Mouse (Mus musculus): ENCODE data around the gene Brd4.

Gene Brd4

GRCm38 (mm10) chr17:32209144-32209543, 75.4 kb downstream of the Brd4 start:
- no peak for TF ChIP-seq GATA4 (IDR thresholded peaks at IDR 0.05; ENCODE audit: insufficient replicate concordance, low read length)

GRCm38 (mm10) chr17:32207586-32208245, 76.8 kb downstream of the Brd4 start:
- TF ChIP-seq GATA4 (IDR thresholded peaks at IDR 0.05; ENCODE audit: insufficient replicate concordance, low read length) = no peak

GRCm38 (mm10) chr17:32205345-32205744, 79.2 kb downstream of the Brd4 start:
- TF ChIP-seq GATA4 (IDR thresholded peaks at IDR 0.05; ENCODE audit: insufficient replicate concordance, low read length) = no peak

DNA sequence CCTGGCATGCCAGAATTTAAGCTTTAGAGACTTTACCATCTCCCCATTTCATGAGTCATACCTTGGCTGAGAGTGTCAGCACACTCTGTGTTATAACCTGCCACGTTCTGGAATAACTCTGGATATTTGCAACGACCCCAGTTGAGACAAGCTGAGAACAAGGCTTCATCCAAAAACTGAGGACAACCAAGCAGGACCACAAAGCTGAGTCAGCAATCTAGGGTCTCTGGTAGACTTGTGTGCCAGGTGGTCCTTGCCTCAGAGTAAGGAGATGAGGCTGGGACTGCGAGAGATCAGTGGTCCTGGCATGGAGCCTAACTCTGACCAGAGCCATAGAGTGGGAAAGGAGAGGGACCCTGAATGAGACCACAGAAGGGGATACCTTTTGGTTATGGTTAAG, 81.5 kb downstream of the Brd4 start:
- TF ChIP-seq GATA4 (IDR thresholded peaks at IDR 0.05; ENCODE audit: insufficient replicate concordance, low read length) = no peak

DNA sequence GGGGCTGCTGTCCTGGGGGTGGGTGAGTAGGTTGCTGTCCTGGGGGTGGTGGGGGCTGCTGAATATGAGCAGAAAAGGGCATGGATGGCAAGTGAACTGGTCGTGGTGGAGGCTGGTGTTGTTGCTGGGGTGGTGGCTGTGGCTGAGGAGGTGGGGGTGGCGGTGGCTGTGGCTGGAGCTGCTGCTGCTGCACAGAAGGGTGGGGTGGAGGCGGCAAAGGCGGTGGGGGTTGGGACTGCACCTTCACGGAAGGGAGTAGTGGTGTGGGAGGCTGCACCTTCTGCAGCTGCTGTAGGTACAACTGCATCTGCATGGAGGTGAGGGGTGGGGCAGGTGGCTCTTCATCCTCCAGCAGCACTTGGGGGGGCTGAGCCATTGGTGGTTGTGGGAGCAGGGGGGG, 83.4 kb downstream of the Brd4 start:
- no peak for TF ChIP-seq GATA4 (IDR thresholded peaks at IDR 0.05; ENCODE audit: insufficient replicate concordance, low read length)

GRCm38 (mm10) chr17:32199796-32200195, 84.7 kb downstream of the Brd4 start:
- TF ChIP-seq GATA4 (IDR thresholded peaks at IDR 0.05; ENCODE audit: insufficient replicate concordance, low read length) = no peak

DNA sequence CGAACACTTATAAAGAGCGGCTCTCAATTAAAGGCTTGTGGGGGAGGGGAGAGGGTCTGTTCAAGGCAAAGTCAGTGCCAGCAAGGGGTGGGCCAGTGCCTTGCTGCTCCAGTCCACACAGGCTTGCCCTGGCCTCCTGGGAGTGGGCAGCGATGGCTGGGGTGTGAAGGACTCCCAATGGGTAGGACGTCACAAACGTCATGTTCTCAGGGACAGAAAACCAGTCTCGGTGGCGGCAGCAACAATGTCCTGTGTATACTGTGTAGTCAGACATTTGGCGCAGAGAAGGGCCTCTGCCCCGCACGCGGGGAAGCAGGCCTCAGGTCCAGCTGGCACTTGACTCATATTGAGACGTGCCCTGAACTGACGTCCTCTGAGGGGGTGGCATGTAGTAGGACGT, 87.4 kb downstream of the Brd4 start:
- TF ChIP-seq GATA4 (IDR thresholded peaks at IDR 0.05; ENCODE audit: insufficient replicate concordance, low read length) = no peak

DNA sequence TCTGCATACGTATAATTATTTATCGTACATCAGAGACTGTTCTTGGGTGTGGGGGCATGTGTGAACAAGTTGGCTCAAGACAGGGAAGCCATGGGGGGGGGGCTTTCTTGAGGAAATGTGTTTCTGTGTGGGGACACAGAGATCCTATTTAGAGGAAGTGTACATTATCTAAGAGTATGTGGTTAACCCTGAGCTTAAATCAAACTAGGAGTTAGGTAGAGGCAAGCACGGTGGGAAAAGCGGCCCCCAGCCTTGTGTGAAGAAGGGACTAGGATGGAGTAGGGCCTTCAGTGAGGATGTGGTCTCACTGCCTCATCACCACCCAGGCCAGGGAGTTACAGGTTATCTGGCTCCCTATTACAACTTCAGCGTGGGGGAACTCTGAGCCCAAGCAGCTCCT, 88.8 kb downstream of the Brd4 start:
- no peak for TF ChIP-seq GATA4 (IDR thresholded peaks at IDR 0.05; ENCODE audit: insufficient replicate concordance, low read length)

- TF ChIP-seq GATA4 (IDR thresholded peaks at IDR 0.05; ENCODE audit: insufficient replicate concordance, low read length) = no peak
Measured at GRCm38 (mm10) chr17:32193010-32193409, 91.5 kb downstream of the Brd4 start.

DNA sequence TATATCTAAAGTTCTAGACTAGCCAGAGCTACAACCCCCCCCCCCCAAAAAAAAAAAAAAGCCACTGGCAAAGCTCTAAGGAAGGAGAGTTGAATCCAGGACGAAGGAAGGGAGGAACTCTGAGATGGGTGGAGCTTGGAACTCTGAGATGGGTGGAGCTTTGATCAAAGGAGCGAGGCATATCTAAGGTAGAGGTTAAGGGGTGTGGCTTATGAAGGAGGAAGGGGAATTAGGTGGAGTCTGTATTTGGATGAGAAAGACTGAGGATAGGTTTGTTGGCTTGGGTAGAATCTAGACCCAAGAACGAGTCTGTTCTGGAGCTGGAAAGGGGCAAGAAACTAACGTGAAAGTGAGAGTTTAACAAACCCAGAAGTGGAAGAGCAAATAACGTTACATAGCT, 94.7 kb downstream of the Brd4 start:
- TF ChIP-seq GATA4 (IDR thresholded peaks at IDR 0.05; ENCODE audit: insufficient replicate concordance, low read length) = no peak

GRCm38 (mm10) chr17:32188863-32189636, 95.5 kb downstream of the Brd4 start, which contains the start of gene Ephx3:
Gene Ephx3, minus strand, starts transcription at chr17:32189549.
- no peak for TF ChIP-seq GATA4 (IDR thresholded peaks at IDR 0.05; ENCODE audit: insufficient replicate concordance, low read length)

DNA sequence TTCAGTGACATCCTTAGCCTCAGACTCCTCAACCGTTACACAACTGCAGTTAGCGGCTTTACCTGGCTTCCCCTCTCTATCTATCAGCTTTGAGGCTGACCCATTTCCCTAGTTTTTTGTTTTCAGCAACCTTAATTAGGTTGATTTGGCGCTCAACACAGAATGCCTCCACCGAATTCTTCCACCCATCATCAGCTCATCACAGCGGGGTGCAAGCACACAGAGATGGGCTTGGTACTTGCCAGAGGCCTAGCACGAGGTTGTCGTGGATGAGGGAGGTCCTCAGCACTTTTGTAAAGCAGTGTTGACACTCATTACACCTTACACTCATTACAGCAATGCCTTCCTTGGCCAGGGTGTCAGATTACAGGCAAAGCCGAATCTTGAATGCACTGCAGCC, 101.5 kb downstream of the Brd4 start:
- TF ChIP-seq GATA4 (IDR thresholded peaks at IDR 0.05; ENCODE audit: insufficient replicate concordance, low read length) = no peak

DNA sequence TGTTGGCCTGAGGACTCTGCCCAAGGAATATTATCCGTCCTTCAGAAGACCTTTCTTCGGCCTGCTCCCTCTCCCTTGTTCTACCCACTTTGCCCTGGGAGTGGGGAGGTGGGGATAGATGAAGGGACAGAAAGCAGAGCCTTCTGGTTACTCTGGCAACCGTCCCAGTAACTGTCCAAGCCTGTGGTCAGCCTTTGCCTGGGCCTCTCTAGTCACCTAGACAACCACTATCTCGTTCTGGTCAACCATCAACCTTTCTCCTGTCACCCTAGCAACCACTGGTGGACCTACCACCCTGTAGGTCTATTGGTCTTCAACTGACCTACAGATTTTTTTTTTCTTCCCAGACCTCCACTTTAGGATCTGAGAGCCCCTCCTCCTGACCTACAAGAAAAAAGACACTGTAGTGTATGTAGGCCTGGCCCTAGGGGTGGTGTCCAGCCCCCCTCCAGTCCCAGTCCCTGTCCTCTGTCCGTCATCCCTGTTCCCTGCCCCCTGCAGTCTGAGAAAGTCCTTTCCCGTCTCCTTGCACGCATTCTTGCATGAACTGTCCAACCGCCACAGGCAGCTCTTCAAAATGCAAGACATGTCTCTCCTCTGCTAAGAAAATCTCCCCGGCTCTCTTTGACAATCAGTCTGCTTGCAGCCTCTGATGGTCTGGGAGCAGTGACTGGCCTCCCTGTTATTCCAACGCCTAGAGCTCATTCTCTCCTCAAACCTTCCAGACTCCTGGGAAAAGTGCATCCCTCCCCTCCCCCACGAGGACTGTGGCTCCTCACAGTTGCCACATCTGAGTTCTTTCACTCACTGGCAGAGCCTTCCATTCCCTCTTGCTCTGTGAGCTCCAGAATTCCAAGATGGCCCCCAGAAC, 104.7 kb downstream of the Brd4 start:
- no peak for TF ChIP-seq GATA4 (IDR thresholded peaks at IDR 0.05; ENCODE audit: insufficient replicate concordance, low read length)

- TF ChIP-seq GATA4 (IDR thresholded peaks at IDR 0.05; ENCODE audit: insufficient replicate concordance, low read length) = no peak
Measured at GRCm38 (mm10) chr17:32176919-32177318, 107.6 kb downstream of the Brd4 start.

- no peak for TF ChIP-seq GATA4 (IDR thresholded peaks at IDR 0.05; ENCODE audit: insufficient replicate concordance, low read length)
Measured at GRCm38 (mm10) chr17:32173166-32173565, 111.4 kb downstream of the Brd4 start.

- TF ChIP-seq GATA4 (IDR thresholded peaks at IDR 0.05; ENCODE audit: insufficient replicate concordance, low read length) = no peak
Measured at GRCm38 (mm10) chr17:32172485-32172884, 112.0 kb downstream of the Brd4 start.
